Mouse (Mus musculus) embryonic fibroblast, embryonic 13.5 days (primary cell): ENCODE data around the gene Dohh.

Experiments used
- CTCF ChIP-seq: IDR thresholded peaks from 2 replicates; pipeline ENCODE4 v1.5.1; 2011; ENCODE audit warnings: mild to moderate bottlenecking, control low read depth, low read length, moderate library complexity, borderline replicate concordance; ENCODE audit not compliant: insufficient read depth
- POLR2A ChIP-seq: IDR thresholded peaks from 2 replicates; pipeline ENCODE4 v1.6.1; 2011; ENCODE audit warnings: low read depth, mild to moderate bottlenecking, control low read depth, low read length, moderate library complexity

DNA sequence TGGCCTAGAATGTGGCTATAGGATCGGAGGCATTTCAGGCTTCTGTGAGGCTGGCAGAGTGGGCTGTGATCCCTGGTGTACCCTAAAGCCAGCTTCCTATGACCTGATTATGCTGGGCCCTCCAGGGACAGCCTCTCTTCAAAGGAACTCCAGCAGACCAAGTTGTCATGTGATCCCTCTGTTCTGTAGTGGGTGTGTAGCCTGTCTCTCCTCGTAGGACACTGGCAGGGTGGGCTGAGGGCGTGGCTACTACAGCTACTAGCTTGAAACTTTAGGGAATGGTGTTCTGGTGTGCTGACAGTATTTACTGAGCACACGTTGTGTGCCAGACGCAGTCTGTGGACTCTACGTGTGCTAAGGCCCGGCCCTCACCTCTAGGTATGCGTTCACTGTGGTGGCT, 23.5 kb upstream of the Dohh start:
- TF ChIP-seq CTCF (no peak), POLR2A (no peak)
